11 mouse cellular contexts compared by ENCODE assay signal in the genomic region with DNA sequence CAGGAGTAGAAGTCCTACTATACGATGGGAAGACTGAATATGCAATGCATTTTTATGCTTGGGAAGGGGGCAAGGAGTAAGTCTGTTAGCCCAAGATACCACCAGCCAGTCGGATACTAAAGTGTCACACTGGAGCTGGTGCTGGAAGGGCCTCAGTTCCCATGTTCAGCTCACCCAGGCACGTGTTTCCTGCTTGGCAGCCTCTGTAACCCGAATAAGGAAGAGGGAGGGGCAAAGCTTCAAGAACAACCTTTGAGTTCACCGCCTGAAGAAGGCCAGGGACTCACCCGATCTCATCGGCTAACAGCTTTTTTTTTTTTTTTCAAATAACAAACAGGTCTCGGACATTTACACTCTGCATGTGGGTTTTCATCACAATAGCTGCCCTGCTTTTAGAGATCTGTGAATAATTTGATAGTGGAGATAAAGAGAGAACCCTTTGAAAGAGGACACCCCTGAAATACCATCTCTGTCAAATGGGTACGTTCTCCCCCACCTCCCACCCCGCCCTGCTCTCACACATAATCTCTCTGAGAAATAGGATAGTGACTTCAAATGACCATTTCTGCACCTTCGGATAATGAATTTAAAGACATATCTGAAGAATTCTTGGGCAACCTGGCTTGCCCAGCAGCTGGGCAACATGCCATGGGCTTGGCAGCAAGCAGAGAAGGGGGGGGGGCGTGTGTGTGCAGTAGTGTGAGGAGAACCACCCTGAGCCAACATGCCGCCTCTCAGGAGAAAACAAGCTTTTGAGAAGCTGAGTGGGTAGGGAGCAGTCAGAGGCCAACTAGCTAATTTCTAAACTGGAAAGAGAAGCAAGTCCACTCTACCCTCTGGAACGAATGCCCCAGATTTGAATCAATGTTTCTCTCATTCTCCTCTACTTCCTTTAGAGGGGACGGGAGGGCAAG.
DNase-seq lines count a peak whose midpoint lies in the region; ATAC-seq lines count a peak whose summit lies in the region.
"Had no signal": no experiment of that assay in that cellular context is flagged by ENCODE, and none has a peak within 500 bp of the region (broad histone marks: within the 10 kb centered on the region; RNA-seq: fewer than 3 reads in every experiment).

No protein-coding gene starts in this region.

- 65% methylated on average over 15 of the region's 15 CpGs for WGBS in forebrain, embryonic 14.5 days
- WGBS in forebrain, embryonic 10.5 days = 79% methylated on average over 15 of the region's 15 CpGs
- 23% methylated on average over 15 of the region's 15 CpGs for WGBS in large intestine, adult 2 months

- H3K4me3 ChIP-seq in forebrain, embryonic 14.5 days (ENCODE audit: low read depth, low read length) = no peak overlapping the region
- no peak overlapping the region for H3K4me3 ChIP-seq in forebrain, embryonic 10.5 days
- H3K4me3 ChIP-seq: embryonic facial prominence, embryonic 13.5 days; liver, embryonic 15.5 days; stomach, embryonic 15.5 days had no signal

- H3K27me3 ChIP-seq in forebrain, embryonic 14.5 days (replicated peaks; ENCODE audit: control insufficient read depth, insufficient read depth, low read length) = no peaks in the 10 kb centered on the region
- H3K27me3 ChIP-seq in forebrain, embryonic 10.5 days (ENCODE audit: poor library complexity, severe bottlenecking) = no peaks in the 10 kb centered on the region
- H3K27me3 ChIP-seq: embryonic facial prominence, embryonic 13.5 days; stomach, embryonic 15.5 days had no signal

- intact Hi-C loops in gastrocnemius, postnatal 36 days (cut with DNase I) = no loop called here

- no peak overlapping the region for H3K4me2 ChIP-seq in forebrain, embryonic 14.5 days (ENCODE audit: low read length)
- H3K4me2 ChIP-seq: embryonic facial prominence, embryonic 13.5 days; liver, embryonic 15.5 days; stomach, embryonic 15.5 days had no signal

- no peak overlapping the region for H3K27ac ChIP-seq in forebrain, embryonic 14.5 days (ENCODE audit: low read depth, low read length)
- H3K27ac ChIP-seq in forebrain, embryonic 10.5 days = no peak overlapping the region
- H3K27ac ChIP-seq: embryonic facial prominence, embryonic 13.5 days; liver, embryonic 15.5 days; stomach, embryonic 15.5 days had no signal

- peak; percentile 64 for DNase-seq in forebrain, embryonic 14.5 days (ENCODE audit: low spot score)
- no peak for DNase-seq in forebrain, embryonic 10.5 days (ENCODE audit: extremely low spot score, low spot score)
- DNase-seq in Muller cell, postnatal 12 days (ENCODE audit: inconsistent ontology term) = peak; percentile 54
- DNase-seq in heart, adult 9 months (ENCODE audit: low spot score in 2 of 2) = peak; percentile 43 to 63
- DNase-seq in large intestine, adult 2 months (ENCODE audit: low read depth, low spot score) = peak; percentile 63
- no peak for DNase-seq in gastrocnemius, postnatal 36 days
- no peak for DNase-seq in neural tube, embryonic 10.5 days (ENCODE audit: extremely low spot score, low spot score)

- ATAC-seq in forebrain, embryonic 14.5 days = no peak
- no peak for ATAC-seq in inflammation-experienced regulatory T-cells, adult 6 months

- no peaks in the 10 kb centered on the region for H3K9me3 ChIP-seq in forebrain, embryonic 14.5 days (replicated peaks; ENCODE audit: control insufficient read depth, low read length)
- peaks cover 7% of the 10 kb centered on the region; the same call in 1 of the 2 replicates for H3K9me3 ChIP-seq in forebrain, embryonic 10.5 days
- H3K9me3 ChIP-seq: liver, embryonic 15.5 days; stomach, embryonic 15.5 days had no signal

- H3K36me3 ChIP-seq in forebrain, embryonic 14.5 days (ENCODE audit: control insufficient read depth, insufficient read depth, low read length) = no peaks in the 10 kb centered on the region
- no peaks in the 10 kb centered on the region for H3K36me3 ChIP-seq in forebrain, embryonic 10.5 days (replicated peaks)
- H3K36me3 ChIP-seq: embryonic facial prominence, embryonic 13.5 days; liver, embryonic 15.5 days; stomach, embryonic 15.5 days had no signal

- no peak overlapping the region for H3K9ac ChIP-seq in forebrain, embryonic 14.5 days (ENCODE audit: low read length)
- H3K9ac ChIP-seq: embryonic facial prominence, embryonic 13.5 days; liver, embryonic 15.5 days; stomach, embryonic 15.5 days had no signal

- H3K4me1 ChIP-seq in forebrain, embryonic 14.5 days (ENCODE audit: control insufficient read depth, insufficient read depth, low read length) = peaks cover 4% of the 10 kb centered on the region; the same call in 1 of the 2 replicates
- H3K4me1 ChIP-seq in forebrain, embryonic 10.5 days = no peaks in the 10 kb centered on the region
- H3K4me1 ChIP-seq: liver, embryonic 15.5 days; stomach, embryonic 15.5 days had no signal

Comparison
In these comparisons a context has a peak if more than half of its experiments do, and no peak if none do; other contexts are left out.
1. DNase-seq: peak in forebrain, embryonic 14.5 days (single experiment), Muller cell, postnatal 12 days (single experiment), heart, adult 9 months (2 of 2) and large intestine, adult 2 months (single experiment); none in forebrain, embryonic 10.5 days (single experiment), gastrocnemius, postnatal 36 days (0 of 2) and neural tube, embryonic 10.5 days (single experiment).